Mouse (Mus musculus): Measurements from ENCODE around the gene Ank. TPM values are rescaled to one million over a fixed set of nuclear protein-coding genes. Genes with fewer than 3 reads are reported as not detected.
A peak's percentile ranks its signal among the peaks of the same experiment; 100 is the strongest.

The Ank gene
- total and polyA plus RNA-seq, 3 experiments: 0.04 to 0.15 TPM; not detected in 1

- peaks cover 2 to 7% of the 10 kb centered on the region in 2 experiments; a peak in 3 of 4 replicates for H3K36me3 ChIP-seq (ENCODE audit: control insufficient read depth in 1 of 2, insufficient read depth in 2 of 2, low read length in 2 of 2)
Measured at GRCm38 (mm10) chr15:27593717-27594116, 127.2 kb downstream of the Ank start.

GRCm38 (mm10) chr15:27594973-27595372 is 128.5 kb downstream of the Ank start:
- H3K36me3 ChIP-seq (ENCODE audit: control insufficient read depth in 1 of 2, insufficient read depth in 2 of 2, low read length in 2 of 2): peaks cover 2 to 10% of the 10 kb centered on the region in 2 experiments; a peak in 3 of 4 replicates
- H3K9ac ChIP-seq (ENCODE audit: control insufficient read depth, low read depth, low read length, poor library complexity, severe bottlenecking): no peak overlapping the region
- H3K4me3 ChIP-seq (ENCODE audit: control insufficient read depth in 1 of 2, insufficient read depth in 1 of 2, low read depth in 2 of 2, low read length in 2 of 2): no peak overlapping the region
- no peak for DNase-seq (ENCODE audit: low read depth, low spot score)
- H3K9me3 ChIP-seq (replicated peaks; ENCODE audit: insufficient read depth, low read length): no peaks in the 10 kb centered on the region
- TF ChIP-seq ZKSCAN1 (IDR thresholded peaks at IDR 0.05; ENCODE audit: low read depth, low read length): no peak
- TF ChIP-seq TAL1 (IDR thresholded peaks at IDR 0.05; ENCODE audit: low read length): no peak
- no peak for TF ChIP-seq CHD2 (IDR thresholded peaks at IDR 0.05; ENCODE audit: low read length)
- no peak for TF ChIP-seq CTCF (IDR thresholded peaks at IDR 0.05 in 2 of 3, conservative IDR thresholded peaks at IDR 0.05 in 1 of 3; ENCODE audit: control insufficient read depth in 1 of 3, insufficient read depth in 1 of 3, low read depth in 2 of 3, low read length in 3 of 3, poor library complexity in 1 of 3, severe bottlenecking in 1 of 3)
- no peak for TF ChIP-seq MAFK (IDR thresholded peaks at IDR 0.05; ENCODE audit: borderline replicate concordance, low read depth, low read length)
- TF ChIP-seq SIN3A (IDR thresholded peaks at IDR 0.05; ENCODE audit: low read length): no peak
- no peak for TF ChIP-seq MAX (IDR thresholded peaks at IDR 0.05; ENCODE audit: low read length)
- TF ChIP-seq BHLHE40 (IDR thresholded peaks at IDR 0.05; ENCODE audit: borderline replicate concordance, low read depth, low read length): no peak
- no peak for TF ChIP-seq EP300 (IDR thresholded peaks at IDR 0.05; ENCODE audit: low read depth in 1 of 2, low read length in 2 of 2)
- TF ChIP-seq MXI1 (IDR thresholded peaks at IDR 0.05; ENCODE audit: low read depth, low read length): no peak
- no peaks in the 10 kb centered on the region for H3K79me2 ChIP-seq (ENCODE audit: control insufficient read depth, insufficient read depth, low read length, poor library complexity)
- H3K27me3 ChIP-seq (ENCODE audit: control insufficient read depth in 1 of 2, insufficient read depth in 2 of 2, low read length in 2 of 2): no peaks in the 10 kb centered on the region
- H3K27ac ChIP-seq (ENCODE audit: control insufficient read depth, low read depth, low read length): no peak overlapping the region
- no peaks in the 10 kb centered on the region; a peak in 1 of 4 replicates for H3K4me1 ChIP-seq (ENCODE audit: control insufficient read depth in 1 of 2, insufficient read depth in 2 of 2, low read length in 2 of 2)

More at GRCm38 (mm10) chr15:27593717-27594116, 127.2 kb downstream of the Ank start:
- no peaks in the 10 kb centered on the region for H3K9me3 ChIP-seq (replicated peaks; ENCODE audit: insufficient read depth, low read length)
- no peak overlapping the region for H3K27ac ChIP-seq (ENCODE audit: control insufficient read depth, low read depth, low read length)
- H3K9ac ChIP-seq (ENCODE audit: control insufficient read depth, low read depth, low read length, poor library complexity, severe bottlenecking): no peak overlapping the region
- no peak overlapping the region for H3K4me3 ChIP-seq (ENCODE audit: control insufficient read depth in 1 of 2, insufficient read depth in 1 of 2, low read depth in 2 of 2, low read length in 2 of 2)
- no peaks in the 10 kb centered on the region for H3K79me2 ChIP-seq (ENCODE audit: control insufficient read depth, insufficient read depth, low read length, poor library complexity)
- H3K27me3 ChIP-seq (ENCODE audit: control insufficient read depth in 1 of 2, insufficient read depth in 2 of 2, low read length in 2 of 2): no peaks in the 10 kb centered on the region
- TF ChIP-seq GABPA (IDR thresholded peaks at IDR 0.05; ENCODE audit: low read depth, low read length) (no peak), MXI1 (IDR thresholded peaks at IDR 0.05; ENCODE audit: low read depth, low read length) (no peak), POLR2A (IDR thresholded peaks at IDR 0.05; ENCODE audit: control insufficient read depth in 1 of 2, insufficient read depth in 1 of 2, low read depth in 1 of 2, low read length in 2 of 2, poor library complexity in 1 of 2) (no peak), POLR2AphosphoS5 (IDR thresholded peaks at IDR 0.05; ENCODE audit: borderline replicate concordance, low read depth, low read length) (no peak), CHD2 (IDR thresholded peaks at IDR 0.05; ENCODE audit: low read length) (no peak), CTCF (IDR thresholded peaks at IDR 0.05 in 2 of 3, conservative IDR thresholded peaks at IDR 0.05 in 1 of 3; ENCODE audit: control insufficient read depth in 1 of 3, insufficient read depth in 1 of 3, low read depth in 2 of 3, low read length in 3 of 3, poor library complexity in 1 of 3, severe bottlenecking in 1 of 3) (peak; percentile 16 to 41 (median 38); a peak in 5 of 6 replicates), KAT2A (conservative IDR thresholded peaks at IDR 0.05; ENCODE audit: low read depth, low read length) (no peak), JUND (IDR thresholded peaks at IDR 0.05; ENCODE audit: low read depth, low read length) (no peak), NELFE (IDR thresholded peaks at IDR 0.05; ENCODE audit: low read depth, low read length) (no peak), SMC3 (IDR thresholded peaks at IDR 0.05; ENCODE audit: low read depth, low read length) (0 out of 2 replicates have a peak, but pooled peaks have one; percentile 9), ZKSCAN1 (IDR thresholded peaks at IDR 0.05; ENCODE audit: low read depth, low read length) (no peak)
- H3K4me1 ChIP-seq (ENCODE audit: control insufficient read depth in 1 of 2, insufficient read depth in 2 of 2, low read length in 2 of 2): peaks cover 0 to 3% of the 10 kb centered on the region in 2 experiments; a peak in 1 of 4 replicates
- peak; percentile 17 for DNase-seq (ENCODE audit: low read depth, low spot score)

Data from MEL (cell line).